Mouse (Mus musculus) kidney, embryonic 14.5 days (tissue): Measurements from ENCODE around the gene Phactr1. TPM values are rescaled to one million over a fixed set of nuclear protein-coding genes. Genes with fewer than 3 reads are reported as not detected.
A peak's percentile ranks its signal among the peaks of the same experiment; 100 is the strongest.

ENCODE experiments used
- ATAC-seq: fragments of 200-750 bp; cut with Nextera tagmentation; 2 replicates; pipeline ENCODE4 v1.8.0; 2017; ENCODE audit warnings: moderate number of reproducible peaks, mild to moderate bottlenecking, moderate TSS enrichment, moderate library complexity; ENCODE audit not compliant: low FRiP score, low TSS enrichment
- H3K27ac ChIP-seq: fragments of 300-500 bp; sonication (generic); 2 replicates; pipeline ENCODE4 v1.5.1; 2014; ENCODE audit warnings: low read depth, mild to moderate bottlenecking, low read length, moderate library complexity, mixed read lengths
- H3K27me3 ChIP-seq: fragments of 300-500 bp; sonication (generic); 2 replicates; pipeline ENCODE4 v1.6.1; 2014; ENCODE audit warnings: mild to moderate bottlenecking, low read length; ENCODE audit not compliant: control insufficient read depth, insufficient read depth
- H3K36me3 ChIP-seq: fragments of 300-500 bp; sonication (generic); 2 replicates; pipeline ENCODE4 v1.6.1; 2014; ENCODE audit warnings: low read length, mixed read lengths; ENCODE audit not compliant: control insufficient read depth, insufficient read depth
- H3K4me1 ChIP-seq: fragments of 300-500 bp; sonication (generic); 2 replicates; pipeline ENCODE4 v1.6.1; 2014; ENCODE audit warnings: low read length, mixed read lengths; ENCODE audit not compliant: control insufficient read depth, insufficient read depth
- H3K4me2 ChIP-seq: fragments of 300-500 bp; sonication (generic); replicated peaks from 2 replicates; pipeline ENCODE4 v1.6.1; 2014; ENCODE audit warnings: low read depth, mild to moderate bottlenecking, low read length
- H3K4me3 ChIP-seq: fragments of 300-500 bp; sonication (generic); 2 replicates; pipeline ENCODE4 v1.5.1; 2014; ENCODE audit warnings: mild to moderate bottlenecking, low read length
- H3K9ac ChIP-seq: fragments of 300-500 bp; sonication (generic); 2 replicates; pipeline ENCODE4 v1.6.1; 2014; ENCODE audit warnings: low read depth, mild to moderate bottlenecking, low read length, moderate library complexity
- H3K9me3 ChIP-seq: fragments of 300-500 bp; sonication (generic); 2 replicates; pipeline ENCODE4 v1.6.1; 2016; ENCODE audit warnings: low read length; ENCODE audit not compliant: control insufficient read depth
- WGBS: fragments of 180-500 bp; shearing (Covaris S2); extraction: QIAGEN DNeasy Blood & Tissue Kit; methylation state at CpG from one replicate; pipeline ENCODE4 v1.1.7; 2014; 5-methylcytosine and 5-hydroxymethylcytosine counted together
- polyA plus RNA-seq: library from polyadenylated mRNA; unstranded; fragments of >200 nt; fragmentation: Nextera tagmentation; extraction: Ambion mirVana; gene quantifications from 2 replicates; pipeline ENCODE4 v1.2.1, GENCODE M21; 2014

Phactr1 gene
- polyA plus RNA-seq, 1 experiment from 2014 or later: 26.6 TPM

- no peaks in the 10 kb centered on the region for H3K36me3 ChIP-seq
- no peak overlapping the region for H3K4me2 ChIP-seq
- no peak for ATAC-seq
- no peaks in the 10 kb centered on the region for H3K27me3 ChIP-seq
- no peak overlapping the region for H3K27ac ChIP-seq
- 86% methylated on average over 13 of the region's 13 CpGs for WGBS
- no peak overlapping the region for H3K9ac ChIP-seq
- no peaks in the 10 kb centered on the region for H3K4me1 ChIP-seq
- no peaks in the 10 kb centered on the region for H3K9me3 ChIP-seq
- H3K4me3 ChIP-seq: no peak overlapping the region
Measured at GRCm38 (mm10) chr13:42789221-42789620, 108.8 kb downstream of the Phactr1 start.

DNA sequence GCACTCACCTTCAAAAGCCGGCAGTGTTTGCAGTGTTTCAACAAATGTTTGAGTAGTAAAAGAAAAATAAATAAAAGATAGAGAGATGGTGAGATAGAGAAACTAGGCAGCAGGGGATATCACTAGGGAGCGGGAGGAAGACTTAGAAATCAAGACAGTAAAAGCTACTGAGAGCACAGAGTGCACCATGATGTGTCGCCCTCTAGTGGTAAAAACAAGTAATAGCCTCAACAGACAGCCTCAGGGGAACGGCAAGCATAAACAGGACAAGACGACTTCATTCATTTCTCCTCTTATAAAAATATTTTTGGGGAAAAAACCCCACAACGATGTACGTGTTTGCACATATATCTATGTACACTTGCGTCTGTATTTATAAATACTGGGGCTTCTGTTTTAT lies 111.9 kb downstream of the Phactr1 start:
- H3K27me3 ChIP-seq: no peaks in the 10 kb centered on the region
- H3K36me3 ChIP-seq: no peaks in the 10 kb centered on the region
- no peak for ATAC-seq
- no peak overlapping the region; the same call in 1 of the 2 replicates for H3K4me2 ChIP-seq
- no peak overlapping the region for H3K4me3 ChIP-seq
- H3K9ac ChIP-seq: no peak overlapping the region
- H3K27ac ChIP-seq: no peak overlapping the region
- WGBS: 21% methylated on average over 8 of the region's 8 CpGs
- no peaks in the 10 kb centered on the region for H3K4me1 ChIP-seq
- no peaks in the 10 kb centered on the region for H3K9me3 ChIP-seq

- H3K4me2 ChIP-seq: no peak overlapping the region
- H3K36me3 ChIP-seq: no peaks in the 10 kb centered on the region
- H3K9me3 ChIP-seq: no peaks in the 10 kb centered on the region
- no peak overlapping the region for H3K27ac ChIP-seq
- WGBS: 87% methylated on average over 6 of the region's 6 CpGs
- H3K9ac ChIP-seq: no peak overlapping the region
- no peak overlapping the region for H3K4me3 ChIP-seq
- H3K4me1 ChIP-seq: no peaks in the 10 kb centered on the region
- H3K27me3 ChIP-seq: no peaks in the 10 kb centered on the region
- no peak for ATAC-seq
Measured at GRCm38 (mm10) chr13:42800523-42800922, 120.1 kb downstream of the Phactr1 start.

DNA sequence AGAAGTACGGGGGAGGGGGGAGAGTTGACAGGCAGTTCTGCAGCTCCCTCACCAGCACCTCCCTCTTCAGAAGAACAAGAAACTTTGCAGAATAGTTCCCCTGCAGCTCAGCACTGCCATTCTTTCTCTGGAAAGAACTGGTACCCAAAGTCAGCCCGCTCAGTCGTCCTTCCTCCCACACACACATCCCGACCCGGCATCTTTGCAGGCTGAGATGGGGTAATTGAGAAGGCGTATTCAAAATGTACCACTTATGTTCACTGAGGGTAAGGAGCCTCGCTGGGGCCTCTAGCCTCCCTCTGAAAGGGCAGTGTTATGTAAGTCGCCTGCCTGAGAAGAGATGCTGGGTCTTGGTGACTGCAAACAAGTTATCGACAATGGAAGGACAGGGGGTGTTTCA lies 123.9 kb downstream of the Phactr1 start:
- H3K9ac ChIP-seq: no peak overlapping the region
- 35% methylated on average over 9 of the region's 9 CpGs for WGBS
- H3K36me3 ChIP-seq: no peaks in the 10 kb centered on the region
- H3K4me3 ChIP-seq: no peak overlapping the region
- no peak overlapping the region for H3K27ac ChIP-seq
- no peak overlapping the region for H3K4me2 ChIP-seq
- no peaks in the 10 kb centered on the region for H3K4me1 ChIP-seq
- ATAC-seq: no peak
- H3K9me3 ChIP-seq: no peaks in the 10 kb centered on the region
- H3K27me3 ChIP-seq: no peaks in the 10 kb centered on the region

GRCm38 (mm10) chr13:42812762-42813161 lies 132.3 kb downstream of the Phactr1 start:
- 20% methylated on average over 7 of the region's 7 CpGs for WGBS
- peak; percentile 84 for ATAC-seq
- no peak overlapping the region for H3K9ac ChIP-seq

GRCm38 (mm10) chr13:42818378-42818777 lies 138.0 kb downstream of the Phactr1 start:
- Histone ChIP-seq H3K4me1 (peaks cover 14% of the 10 kb centered on the region), H3K27me3 (no peaks in the 10 kb centered on the region), H3K27ac (no peak overlapping the region), H3K4me2 (no peak overlapping the region), H3K9ac (no peak overlapping the region), H3K9me3 (no peaks in the 10 kb centered on the region), H3K4me3 (no peak overlapping the region), H3K36me3 (no peaks in the 10 kb centered on the region)
- no peak for ATAC-seq
- 58% methylated on average over 10 of the region's 10 CpGs for WGBS

More at GRCm38 (mm10) chr13:42812762-42813161, 132.3 kb downstream of the Phactr1 start:
- Histone ChIP-seq H3K4me2 (peak overlapping the region; percentile 34), H3K36me3 (no peaks in the 10 kb centered on the region), H3K27ac (no peak overlapping the region), H3K9me3 (no peaks in the 10 kb centered on the region), H3K4me3 (no peak overlapping the region), H3K27me3 (no peaks in the 10 kb centered on the region), H3K4me1 (no peaks in the 10 kb centered on the region)

GRCm38 (mm10) chr13:42820513-42820912 lies 140.1 kb downstream of the Phactr1 start:
- 0 out of 2 replicates have a peak, but pooled peaks cover 3% of the 10 kb centered on the region for H3K9me3 ChIP-seq
- H3K4me2 ChIP-seq: no peak overlapping the region
- no peaks in the 10 kb centered on the region for H3K27me3 ChIP-seq
- peaks cover 14% of the 10 kb centered on the region for H3K4me1 ChIP-seq
- H3K27ac ChIP-seq: no peak overlapping the region
- H3K9ac ChIP-seq: no peak overlapping the region
- no peak overlapping the region for H3K4me3 ChIP-seq
- no peaks in the 10 kb centered on the region for H3K36me3 ChIP-seq
- whole genome bisulfite sequencing: 61% methylated on average over 9 of the region's 9 CpGs
- ATAC-seq: no peak

DNA sequence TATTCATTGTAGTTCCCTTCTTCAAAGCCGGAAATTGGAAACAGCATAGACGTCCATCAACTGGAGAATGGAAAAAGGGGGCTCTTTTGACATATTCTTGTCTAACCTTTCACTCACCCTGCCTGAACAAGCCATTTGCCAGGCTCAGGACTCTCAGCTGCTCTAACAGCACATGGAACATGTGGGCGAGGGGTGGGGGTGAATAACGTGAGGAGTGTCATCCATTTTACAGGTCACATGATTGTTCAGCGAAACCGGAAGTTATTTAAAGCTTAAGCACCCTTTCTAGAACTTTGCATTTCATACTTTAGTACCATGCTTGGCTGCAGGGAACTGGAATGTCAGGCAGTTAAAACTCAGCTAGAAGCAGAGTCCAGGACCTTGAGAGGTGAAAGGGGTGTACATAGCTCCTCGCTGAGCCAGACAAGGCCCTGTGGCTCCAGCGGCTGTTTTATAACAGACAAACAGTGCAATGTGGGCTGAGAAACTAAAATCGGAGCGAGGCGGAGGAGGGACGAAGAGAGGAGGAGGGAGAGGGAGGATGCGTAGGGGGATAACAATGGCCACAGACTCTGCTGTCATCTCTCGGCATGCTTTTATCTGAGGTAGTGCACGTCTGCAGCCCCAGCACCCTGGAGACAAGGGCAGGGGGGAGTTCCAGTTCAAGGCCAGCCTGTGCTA lies 141.1 kb downstream of the Phactr1 start:
- Histone ChIP-seq H3K36me3 (no peaks in the 10 kb centered on the region), H3K4me1 (peaks cover 14% of the 10 kb centered on the region), H3K4me2 (no peak overlapping the region), H3K9ac (no peak overlapping the region), H3K9me3 (0 out of 2 replicates have a peak, but pooled peaks cover 3% of the 10 kb centered on the region), H3K4me3 (no peak overlapping the region), H3K27me3 (no peaks in the 10 kb centered on the region), H3K27ac (peak overlapping the region; percentile 71; the same call in 1 of the 2 replicates)
- peak; percentile 65 for ATAC-seq
- WGBS: 39% methylated on average over 15 of the region's 15 CpGs

GRCm38 (mm10) chr13:42822545-42822944 lies 142.1 kb downstream of the Phactr1 start:
- Histone ChIP-seq H3K4me3 (no peak overlapping the region), H3K27ac (peak overlapping the region; percentile 71; the same call in 1 of the 2 replicates), H3K27me3 (no peaks in the 10 kb centered on the region), H3K9ac (no peak overlapping the region), H3K36me3 (no peaks in the 10 kb centered on the region), H3K4me1 (peaks cover 14% of the 10 kb centered on the region), H3K4me2 (no peak overlapping the region), H3K9me3 (0 out of 2 replicates have a peak, but pooled peaks cover 3% of the 10 kb centered on the region)
- WGBS: 16% methylated on average over 10 of the region's 10 CpGs
- ATAC-seq: peak; percentile 72
